Mouse (Mus musculus): ENCODE results near the gene Syt14. TPM values are rescaled to one million over a fixed set of nuclear protein-coding genes. Genes with fewer than 3 reads are reported as not detected.

Syt14 gene
- polyA plus RNA-seq (2017; shearing (Covaris generic)) = 0.13 TPM

GRCm38 (mm10) chr1:193035371-193036238, at the start of gene Syt14:
Syt14 (minus strand) TSS chr1:193035775.

DNA sequence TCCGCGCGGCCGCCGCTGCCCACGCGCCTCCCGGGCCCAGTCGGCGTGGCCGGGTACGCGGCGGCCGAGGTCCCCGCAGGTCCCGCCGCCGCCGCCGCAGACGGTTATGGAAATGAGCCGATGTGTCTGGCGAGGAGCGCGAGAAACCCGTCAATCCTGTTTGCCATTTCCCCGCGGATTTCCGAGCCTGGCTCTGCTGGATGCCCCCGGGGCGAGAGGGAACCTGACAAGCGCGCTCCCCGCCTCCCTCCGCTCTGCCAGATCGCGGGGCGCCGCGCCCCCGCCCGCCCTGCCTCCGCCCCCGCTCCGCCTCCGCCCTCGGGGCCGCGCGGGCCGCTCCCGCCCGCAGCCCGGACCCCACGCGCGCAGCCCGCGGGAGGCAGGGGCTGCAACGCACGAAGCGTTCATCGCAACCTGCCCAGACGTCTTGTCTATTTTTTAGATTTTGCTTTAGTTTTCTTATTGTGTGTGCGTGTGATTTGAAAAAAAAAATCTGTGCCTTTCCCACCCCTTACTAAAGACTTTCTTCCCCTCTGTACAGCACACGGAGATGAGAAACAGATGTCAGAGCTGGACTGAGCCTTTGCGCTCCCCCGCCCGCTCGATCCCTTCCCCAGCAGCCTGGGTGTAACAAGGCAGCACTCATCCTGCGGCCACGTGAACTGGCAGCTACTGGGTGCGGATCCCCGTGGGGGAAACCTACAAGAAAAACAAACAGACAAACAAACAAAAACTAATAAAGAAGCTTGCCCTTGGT, 179.9 kb downstream of the Syt14 start, which contains the start of gene Sertad4:
Gene Sertad4 (minus strand): TSS at position 283 of the 757 bp plus-strand sequence.

Other genes with a start within 250 kb of the Syt14 start
- not detected for gene Sertad4, start 180.0 kb downstream of the Syt14 start, polyA plus RNA-seq (2017; shearing (Covaris generic))
- 5.4 TPM for gene Diexf, start 94.5 kb upstream of the Syt14 start, polyA plus RNA-seq (2017; shearing (Covaris generic))
- 22.5 TPM for gene Irf6, start 117.3 kb upstream of the Syt14 start, polyA plus RNA-seq (2017; shearing (Covaris generic))
- gene A130010J15Rik, start 132.3 kb upstream of the Syt14 start, polyA plus RNA-seq (2017; shearing (Covaris generic)) = 10.1 TPM
- gene Traf3ip3, start 165.9 kb upstream of the Syt14 start, polyA plus RNA-seq (2017; shearing (Covaris generic)) = 639 TPM
- gene Lamb3, start 171.9 kb upstream of the Syt14 start, polyA plus RNA-seq (2017; shearing (Covaris generic)) = 23.6 TPM
- gene Hsd11b1, start 228.3 kb upstream of the Syt14 start, polyA plus RNA-seq (2017; shearing (Covaris generic)) = 137 TPM
- 2.2 TPM for gene G0s2, start 237.4 kb upstream of the Syt14 start, polyA plus RNA-seq (2017; shearing (Covaris generic))

Data from inflammation-experienced regulatory T-cells, adult 16 weeks (primary cell).